Mouse (Mus musculus) lung, adult 2 months (tissue): ENCODE data around the gene Cend1. TPM values are rescaled to one million over a fixed set of nuclear protein-coding genes. Genes with fewer than 3 reads are reported as not detected.

Experiments
- DNase-seq: peaks from one replicate; pipeline ENCODE4 v3.0.0; 2022
- H3K4me1 ChIP-seq: fragments of 200-500 bp; 2 replicates; pipeline ENCODE4 v1.6.1; 2011; ENCODE audit warnings: low read length; ENCODE audit not compliant: control insufficient read depth, insufficient read depth
- H3K4me3 ChIP-seq: fragments of 200-500 bp; replicated peaks from 2 replicates; pipeline ENCODE3; 2011; ENCODE audit warnings: low read depth, mild to moderate bottlenecking, control low read depth, low read length; ENCODE audit errors: extremely low read depth
- CTCF ChIP-seq: fragments of 200-500 bp; IDR thresholded peaks from 2 replicates; pipeline ENCODE4 v1.5.1; 2011; ENCODE audit warnings: mild to moderate bottlenecking, low read length, control low read depth; ENCODE audit not compliant: insufficient read depth
- POLR2A ChIP-seq: fragments of 200-500 bp; IDR thresholded peaks from 2 replicates; pipeline ENCODE4 v1.6.1; 2011; ENCODE audit warnings: low read depth, mild to moderate bottlenecking, control low read depth, low read length, borderline replicate concordance; ENCODE audit errors: extremely low read depth
- WGBS: fragments of 180-500 bp; shearing (Covaris S2); methylation state at CpG from one replicate; pipeline ENCODE4 v1.1.7; 2018; 5-methylcytosine and 5-hydroxymethylcytosine counted together
- polyA plus RNA-seq: library from polyadenylated mRNA; depleted of rRNA; stranded (reverse); fragments of >200 nt; gene quantifications from 2 replicates; pipeline ENCODE4 v1.2.3, GENCODE M21; 2012; rRNA removed

Cend1 gene
- polyA plus RNA-seq, result 0.38 and 0.56 TPM in 2 replicates

DNA sequence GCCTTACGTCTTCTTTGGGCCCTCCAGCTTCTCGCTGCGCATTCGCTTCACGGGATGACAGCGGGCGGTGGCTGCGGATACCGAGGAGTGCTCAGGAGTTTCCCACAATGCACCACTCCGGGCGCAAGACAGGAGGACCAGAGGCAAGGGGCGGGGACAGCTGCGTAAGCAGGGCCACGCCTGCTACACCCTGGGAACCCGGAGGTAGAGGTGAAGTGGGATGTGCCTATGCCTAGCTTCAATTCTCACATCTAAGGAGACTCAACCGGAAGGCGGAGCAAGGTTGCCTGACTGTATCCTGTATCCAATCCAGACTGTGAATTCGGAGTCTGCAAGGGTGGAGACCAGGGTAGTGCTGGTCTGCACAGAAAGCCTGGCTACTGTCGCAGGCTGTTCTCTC lies at the start of gene Cend1:
Gene Cend1 (minus strand): TSS at position 182 of the 400 bp plus-strand sequence.
- 14% methylated on average over 19 of the region's 19 CpGs for WGBS
- Histone ChIP-seq H3K4me3 (no peak within 1 kb of the TSS), H3K4me1 (no peaks in the 10 kb centered on the region; the same call in 1 of the 2 replicates)
- no peak for DNase-seq
- TF ChIP-seq CTCF (no peak), POLR2A (no peak)

- no peak overlapping the region for H3K4me3 ChIP-seq
- DNase-seq, result no peak
- WGBS, result 36% methylated on average over 5 of the region's 5 CpGs
- peaks cover 23% of the 10 kb centered on the region for H3K4me1 ChIP-seq
- TF ChIP-seq CTCF, result no peak
- no peak for TF ChIP-seq POLR2A
Measured at GRCm38 (mm10) chr7:141478270-141478748, 49.0 kb upstream of the Cend1 start.

- Histone ChIP-seq H3K4me1 (peaks cover 23% of the 10 kb centered on the region), H3K4me3 (no peak overlapping the region)
- 14% methylated on average over 4 of the region's 4 CpGs for WGBS
- peak; percentile 25 for DNase-seq
- TF ChIP-seq CTCF (no peak), POLR2A (no peak)
Measured at GRCm38 (mm10) chr7:141477578-141478269, 48.4 kb upstream of the Cend1 start.

DNA sequence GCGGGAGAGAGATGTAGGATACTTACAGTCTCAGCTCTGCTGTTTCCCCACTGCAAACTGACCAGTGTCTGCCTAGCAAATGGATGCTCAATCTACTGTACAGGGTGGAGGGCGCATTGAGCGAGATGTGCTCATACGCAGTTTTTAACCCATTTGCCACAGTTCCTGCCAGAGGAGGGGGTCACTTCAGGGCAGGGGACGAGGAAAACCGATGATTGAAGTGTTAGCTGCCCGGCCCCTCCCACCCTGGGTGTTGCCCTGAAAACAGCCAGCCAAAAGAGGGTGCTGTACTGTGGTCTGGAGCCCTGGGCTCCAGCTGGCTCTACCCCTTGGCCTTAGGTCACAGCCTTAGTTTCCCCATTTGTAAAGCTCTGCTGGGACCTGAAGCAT lies 47.7 kb upstream of the Cend1 start:
- TF ChIP-seq POLR2A (no peak), CTCF (no peak)
- Histone ChIP-seq H3K4me1 (peaks cover 22% of the 10 kb centered on the region), H3K4me3 (peak overlapping the region; percentile 66)
- WGBS, result 1% methylated on average over 7 of the region's 7 CpGs
- no peak for DNase-seq

- peak; percentile 51 for TF ChIP-seq POLR2A
- TF ChIP-seq CTCF, result no peak
- DNase-seq, result peak; percentile 92
- H3K4me1 ChIP-seq, result peaks cover 21% of the 10 kb centered on the region
- WGBS, result 0% methylated on average over 17 of the region's 17 CpGs
- peak overlapping the region; percentile 66 for H3K4me3 ChIP-seq
Measured at GRCm38 (mm10) chr7:141476226-141476980, 47.1 kb upstream of the Cend1 start.

DNA sequence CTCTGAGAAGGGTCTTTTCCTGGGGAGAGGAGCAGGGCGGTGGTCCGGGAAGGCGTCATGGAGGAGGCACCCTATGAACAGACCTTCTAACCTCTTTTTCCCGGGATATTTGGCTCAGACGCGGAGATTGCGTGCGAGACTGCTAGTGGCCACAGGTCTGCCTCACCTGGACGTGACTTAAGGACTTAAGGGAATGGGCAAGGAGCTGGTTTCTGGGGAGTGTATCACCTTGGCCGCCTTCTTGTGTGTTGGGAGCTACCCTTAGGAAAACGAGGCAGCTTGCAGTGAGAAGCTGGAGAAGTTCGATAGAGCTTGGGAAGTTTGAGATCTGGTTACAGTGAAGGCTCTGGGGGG lies 46.5 kb upstream of the Cend1 start:
- WGBS, result under 1% methylated on average over 12 of the region's 12 CpGs
- Histone ChIP-seq H3K4me3 (peak overlapping the region; percentile 66), H3K4me1 (peaks cover 16% of the 10 kb centered on the region; the same call in 1 of the 2 replicates)
- TF ChIP-seq POLR2A, result no peak
- no peak for TF ChIP-seq CTCF
- no peak for DNase-seq

DNA sequence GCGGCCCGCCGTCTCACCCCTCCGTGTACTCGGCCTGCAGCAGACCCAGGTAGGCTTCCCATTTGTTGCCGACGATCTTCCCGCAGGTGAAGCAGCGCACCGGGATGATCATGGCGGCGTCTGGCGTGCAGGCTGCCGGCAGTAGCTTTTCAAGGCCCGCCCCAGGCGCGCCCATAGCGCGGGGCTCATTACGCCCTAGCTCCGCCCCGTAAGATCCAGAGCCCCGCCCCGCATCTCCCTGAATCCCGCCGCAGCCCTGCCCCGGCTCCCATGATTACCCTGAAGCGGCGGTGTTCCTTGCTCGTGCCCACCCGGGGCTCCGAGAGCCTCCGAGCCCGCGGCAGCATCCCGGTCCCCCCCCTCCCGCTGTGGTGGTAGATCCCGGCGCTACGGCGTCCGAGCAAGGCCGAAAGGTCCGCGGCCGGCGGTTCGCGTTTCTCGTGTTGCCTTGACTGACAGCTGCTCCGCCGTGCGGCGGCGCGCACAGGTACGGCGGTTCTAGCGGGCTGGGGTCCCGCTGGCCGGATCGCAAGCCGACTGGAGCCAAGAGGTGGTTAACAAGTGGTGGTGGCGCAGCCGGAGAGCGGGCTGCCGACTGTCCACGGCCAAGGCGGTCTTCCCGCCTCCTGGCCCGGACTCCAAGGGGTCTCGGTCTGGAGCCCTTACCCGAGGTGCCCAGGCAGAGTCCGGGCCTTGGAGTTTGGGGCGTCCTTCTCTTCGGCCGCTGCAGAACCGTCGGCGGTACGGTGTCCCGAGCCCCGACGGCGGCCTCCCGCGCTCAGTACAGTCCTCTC lies 45.9 kb upstream of the Cend1 start, which contains the start of the genes Polr2l and Tspan4:
Gene Polr2l (minus strand): TSS at position 122 of the 794 bp plus-strand sequence.
Gene Tspan4 (plus strand): TSS at position 230 of the 794 bp plus-strand sequence.
- DNase-seq, result peak; percentile 92
- under 1% methylated on average over 87 of the region's 87 CpGs for WGBS
- Histone ChIP-seq H3K4me1 (peaks cover 14% of the 10 kb centered on the region; the same call in 1 of the 2 replicates), H3K4me3 (peak within 1 kb of the TSS; percentile 66)
- peak; percentile 71; the same call in 1 of the 2 replicates for TF ChIP-seq POLR2A
- TF ChIP-seq CTCF, result no peak

GRCm38 (mm10) chr7:141474160-141474559 lies 44.9 kb upstream of the Cend1 start:
- TF ChIP-seq CTCF (no peak), POLR2A (no peak)
- DNase-seq, result no peak
- Histone ChIP-seq H3K4me3 (peak overlapping the region; percentile 25), H3K4me1 (peaks cover 17% of the 10 kb centered on the region)
- WGBS, result 7% methylated on average over 5 of the region's 5 CpGs

- WGBS, result 70% methylated on average over 6 of the region's 6 CpGs
- Histone ChIP-seq H3K4me1 (peaks cover 20% of the 10 kb centered on the region), H3K4me3 (no peak overlapping the region)
- no peak for DNase-seq
- TF ChIP-seq CTCF (no peak), POLR2A (peak; percentile 17; the same call in 1 of the 2 replicates)
Measured at GRCm38 (mm10) chr7:141472763-141473162, 43.5 kb upstream of the Cend1 start.
